Mouse (Mus musculus) olfactory bulb, adult 2 months (tissue): Measurements from ENCODE around the gene Gm9821. TPM values are rescaled to one million over a fixed set of nuclear protein-coding genes. Genes with fewer than 3 reads are reported as not detected.

Source experiments
- H3K27ac ChIP-seq: fragments of 200-500 bp; 2 replicates; pipeline ENCODE4 v1.5.1; 2012; ENCODE audit warnings: low read depth, low read length; ENCODE audit not compliant: insufficient read depth
- H3K4me1 ChIP-seq: fragments of 200-500 bp; 2 replicates; pipeline ENCODE4 v1.6.1; 2012; ENCODE audit warnings: low read length; ENCODE audit not compliant: control insufficient read depth, insufficient read depth
- H3K4me3 ChIP-seq: fragments of 200-500 bp; 2 replicates; pipeline ENCODE4 v1.5.1; 2012; ENCODE audit warnings: mild to moderate bottlenecking, low read depth, low read length, moderate library complexity; ENCODE audit not compliant: insufficient read depth
- CTCF ChIP-seq: fragments of 200-500 bp; IDR thresholded peaks from 2 replicates; pipeline ENCODE4 v1.5.1; 2012; ENCODE audit warnings: low read depth, mild to moderate bottlenecking, low read length, moderate library complexity; ENCODE audit not compliant: insufficient read depth
- POLR2A ChIP-seq: fragments of 200-500 bp; IDR thresholded peaks from 2 replicates; pipeline ENCODE4 v1.6.1; 2012; ENCODE audit warnings: mild to moderate bottlenecking, low read depth, low read length, moderate library complexity; ENCODE audit not compliant: insufficient read depth
- WGBS: fragments of 180-500 bp; shearing (Covaris S2); methylation state at CpG from one replicate; pipeline ENCODE4 v1.1.7; 2018; 5-methylcytosine and 5-hydroxymethylcytosine counted together
- polyA plus RNA-seq: library from polyadenylated mRNA; stranded (reverse); fragments of >200 nt; gene quantifications from 2 replicates; pipeline ENCODE4 v1.2.4, GENCODE M21; 2012; ENCODE audit warnings: low replicate concordance; ENCODE audit not compliant: missing spikeins, insufficient read depth, insufficient read length

The Gm9821 gene
- polyA plus RNA-seq, 1 experiment: not detected

GRCm38 (mm10) chr2:91913328-91914110, 32.0 kb upstream of the Gm9821 start:
- H3K4me1 ChIP-seq: peaks cover 8% of the 10 kb centered on the region; the same call in 1 of the 2 replicates
- H3K4me3 ChIP-seq: no peak overlapping the region
- WGBS: 78% methylated on average over 7 of the region's 7 CpGs
- no peak overlapping the region for H3K27ac ChIP-seq
- TF ChIP-seq CTCF (no peak), POLR2A (no peak)

DNA sequence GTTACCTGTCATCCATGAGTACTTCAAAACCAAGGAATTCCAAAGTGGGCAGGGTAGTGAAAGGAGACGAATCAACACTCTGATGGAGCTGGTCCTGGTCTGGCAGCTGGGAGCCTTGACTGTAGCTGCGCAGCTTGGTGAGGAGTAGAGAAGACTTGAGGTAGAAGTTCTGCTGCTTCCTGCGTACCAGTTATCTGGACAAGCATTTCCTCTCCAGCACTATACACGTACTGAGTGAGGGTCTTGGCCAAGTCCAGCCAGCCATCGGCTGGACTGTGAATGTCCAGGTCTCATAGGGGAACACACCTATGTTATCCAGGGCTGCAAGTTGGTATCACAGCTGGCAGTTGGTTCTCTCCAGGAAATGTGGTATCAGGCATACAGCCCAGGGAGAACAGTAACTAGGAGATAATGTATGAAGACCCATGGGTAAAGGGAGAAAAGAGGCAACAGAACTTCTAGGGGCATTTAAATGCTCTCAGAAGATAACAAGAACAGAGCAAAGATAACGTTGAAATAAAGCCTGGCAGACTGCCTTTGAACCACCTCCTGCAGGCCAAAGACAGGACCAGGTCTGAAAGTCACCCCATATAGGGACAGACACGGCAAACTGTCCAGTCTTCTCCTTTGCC, 29.0 kb upstream of the Gm9821 start:
- no peak overlapping the region for H3K4me3 ChIP-seq
- H3K27ac ChIP-seq: no peak overlapping the region
- WGBS: 89% methylated on average over 7 of the region's 7 CpGs
- TF ChIP-seq POLR2A (no peak), CTCF (no peak)
- H3K4me1 ChIP-seq: peaks cover 15% of the 10 kb centered on the region

- WGBS: 84% methylated on average over 7 of the region's 7 CpGs
- TF ChIP-seq POLR2A (no peak), CTCF (no peak)
These were observed 28.4 kb upstream of the Gm9821 start for GRCm38 (mm10) chr2:91917096-91917495.

DNA sequence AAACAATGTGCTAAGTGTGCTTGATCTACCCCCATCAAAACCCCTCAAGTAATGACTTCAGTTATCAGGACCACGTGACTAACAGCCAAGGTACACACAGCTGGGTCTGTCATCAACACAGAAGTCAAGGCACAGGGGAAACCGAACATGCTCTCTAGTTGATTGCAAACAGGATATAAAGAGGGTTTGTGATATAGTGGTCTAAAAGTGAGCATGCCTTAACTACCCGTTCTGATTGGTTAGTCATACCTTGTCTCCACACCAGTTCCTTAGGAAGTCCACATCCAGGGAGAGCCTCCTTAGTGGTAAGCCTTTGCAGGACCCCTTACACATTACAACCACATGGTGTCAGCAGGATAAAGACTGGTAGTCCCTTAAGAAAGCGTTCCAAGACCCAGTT, 25.4 kb upstream of the Gm9821 start:
- Histone ChIP-seq H3K27ac (no peak overlapping the region), H3K4me3 (no peak overlapping the region), H3K4me1 (peaks cover 26% of the 10 kb centered on the region)
- WGBS: 56% methylated on average over 4 of the region's 4 CpGs
- TF ChIP-seq CTCF (no peak), POLR2A (no peak)

More at GRCm38 (mm10) chr2:91917096-91917495, 28.4 kb upstream of the Gm9821 start:
- Histone ChIP-seq H3K27ac (no peak overlapping the region), H3K4me3 (no peak overlapping the region), H3K4me1 (peaks cover 17% of the 10 kb centered on the region)

DNA sequence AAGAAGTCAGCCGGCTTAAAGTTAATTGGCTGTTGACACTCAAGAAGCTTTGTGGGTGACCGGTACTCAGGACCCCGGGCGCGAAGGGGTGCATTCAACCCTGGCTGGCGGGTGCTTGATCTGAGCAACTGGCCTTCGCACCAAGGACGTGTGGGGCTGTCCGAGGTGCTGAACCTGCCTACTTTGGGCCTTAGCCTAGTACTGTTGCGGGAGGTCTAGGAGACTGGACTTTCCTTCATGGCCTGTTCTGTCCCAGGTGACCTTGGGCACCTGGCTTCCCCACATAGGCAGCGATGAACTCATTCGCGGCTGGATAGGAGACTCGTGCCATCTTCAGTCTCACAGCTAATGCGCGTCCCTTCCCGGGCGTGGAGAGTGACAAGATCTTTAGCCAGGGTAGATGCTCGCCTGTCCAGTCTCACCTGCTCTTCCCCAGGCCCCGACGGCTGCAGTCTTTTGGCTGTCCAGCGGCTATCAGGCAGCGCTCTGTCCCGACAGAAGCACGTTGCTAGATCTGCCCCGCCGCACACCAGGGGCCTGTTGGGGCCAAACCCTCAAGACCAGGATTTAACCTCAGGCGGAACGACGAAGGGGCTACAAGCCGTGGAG, 24.2 kb upstream of the Gm9821 start:
- Histone ChIP-seq H3K27ac (peak overlapping the region; percentile 73), H3K4me3 (peak overlapping the region; percentile 93), H3K4me1 (peaks cover 37% of the 10 kb centered on the region)
- TF ChIP-seq POLR2A (no peak), CTCF (no peak)
- WGBS: 5% methylated on average over 31 of the region's 31 CpGs

DNA sequence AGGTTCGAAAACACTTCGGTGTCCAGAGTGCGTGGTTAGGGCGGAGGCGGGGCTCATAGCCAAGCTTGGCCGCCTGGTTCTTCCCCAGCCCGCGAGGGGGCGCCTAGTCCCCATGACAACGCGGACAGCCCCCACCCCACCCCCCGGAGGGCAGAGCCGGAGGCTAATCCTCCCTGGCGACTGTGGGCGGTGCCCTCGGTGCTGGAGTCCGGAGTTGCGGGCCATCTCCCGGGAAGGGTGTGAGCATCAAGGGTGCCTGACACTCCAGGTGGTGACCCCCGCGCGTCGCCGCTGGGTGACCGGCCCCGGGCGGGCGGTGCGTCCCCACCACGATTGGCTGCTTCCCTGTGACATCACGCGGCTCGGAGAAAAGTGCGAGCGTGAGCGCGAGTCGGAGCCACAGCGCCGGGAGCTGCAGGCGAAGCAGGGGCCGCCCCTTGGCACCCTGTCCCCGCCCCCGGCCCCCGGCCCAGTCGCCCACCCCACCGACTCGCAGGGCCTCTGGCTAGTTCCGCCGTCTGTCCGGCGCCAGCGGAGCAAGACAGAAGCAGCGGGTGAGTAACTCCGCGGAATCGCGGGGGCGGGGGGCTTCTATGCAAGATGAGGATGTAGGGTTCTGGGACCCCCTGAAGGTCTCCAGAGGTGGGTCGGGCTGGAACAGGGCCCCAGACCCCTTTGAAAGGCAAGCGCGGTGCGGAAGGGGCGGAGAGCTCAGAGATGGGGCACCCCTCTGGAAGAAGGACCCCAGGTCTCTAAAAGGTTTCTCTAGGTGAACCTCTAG, 23.5 kb upstream of the Gm9821 start:
- Histone ChIP-seq H3K27ac (peak overlapping the region; percentile 82), H3K4me1 (peaks cover 41% of the 10 kb centered on the region)

GRCm38 (mm10) chr2:91922586-91923414, 22.7 kb upstream of the Gm9821 start:
- peaks cover 42% of the 10 kb centered on the region for H3K4me1 ChIP-seq
- H3K4me3 ChIP-seq: peak overlapping the region; percentile 93
- TF ChIP-seq CTCF (no peak), POLR2A (no peak)
- 3% methylated on average over 37 of the region's 37 CpGs for WGBS
- H3K27ac ChIP-seq: peak overlapping the region; percentile 52

More for the DNA sequence above, 23.5 kb upstream of the Gm9821 start:
- under 1% methylated on average over 64 of the region's 64 CpGs for WGBS
- TF ChIP-seq POLR2A: peak; percentile 45; the same call in 1 of the 2 replicates
- peak; percentile 58; the same call in 1 of the 2 replicates for TF ChIP-seq CTCF
- H3K4me3 ChIP-seq: peak overlapping the region; percentile 93
